Mouse (Mus musculus) brown adipose tissue, adult 24 weeks (tissue): Measurements from ENCODE around the gene A530084C06Rik. TPM values are rescaled to one million over a fixed set of nuclear protein-coding genes. Genes with fewer than 3 reads are reported as not detected.

Experiments
- polyA plus RNA-seq: library from polyadenylated mRNA; stranded (reverse); fragments of >200 nt; gene quantifications from 2 replicates; pipeline ENCODE4 v1.2.4, GENCODE M21; 2012; ENCODE audit not compliant: missing spikeins, insufficient read depth, insufficient read length

The A530084C06Rik gene
- polyA plus RNA-seq, 1 experiment = not detected

Other genes starting within 250 kb of the A530084C06Rik start
- gene Foxq1, start 3.2 kb downstream of the A530084C06Rik start, polyA plus RNA-seq = not detected in 2 replicates
- gene Foxf2, start 66.5 kb upstream of the A530084C06Rik start, polyA plus RNA-seq = not detected in 2 replicates
- 0.24 and 0.46 TPM in 2 replicates for gene Foxc1, start 247.3 kb upstream of the A530084C06Rik start, polyA plus RNA-seq